Mouse (Mus musculus) embryonic facial prominence, embryonic 11.5 days (tissue): ENCODE results near the gene Rasgrf1. TPM values are rescaled to one million over a fixed set of nuclear protein-coding genes. Genes with fewer than 3 reads are reported as not detected.

ENCODE experiments used
- ATAC-seq: fragments of 200-750 bp; cut with Nextera tagmentation; replicated peaks from 2 replicates; pipeline ENCODE4 v1.8.0; 2017; ENCODE audit warnings: low read depth; ENCODE audit not compliant: insufficient number of reproducible peaks, low FRiP score, low TSS enrichment
- DNase-seq: peaks from one replicate; pipeline ENCODE4 v3.0.0-alpha.2; 2015; ENCODE audit warnings: low spot score
- H3K27ac ChIP-seq: fragments of 300-500 bp; sonication (generic); replicated peaks from 2 replicates; pipeline ENCODE4 v1.5.1; 2014; ENCODE audit warnings: mild to moderate bottlenecking, low read depth, low read length, control low read depth
- H3K27me3 ChIP-seq: fragments of 300-500 bp; sonication (generic); 2 replicates; pipeline ENCODE4 v1.6.1; 2014; ENCODE audit warnings: mild to moderate bottlenecking, low read length, moderate library complexity, mixed read lengths; ENCODE audit not compliant: control insufficient read depth, insufficient read depth
- H3K36me3 ChIP-seq: fragments of 300-500 bp; sonication (generic); replicated peaks from 2 replicates; pipeline ENCODE4 v1.6.1; 2014; ENCODE audit warnings: low read depth, mild to moderate bottlenecking, low read length, moderate library complexity, mixed read lengths; ENCODE audit not compliant: control insufficient read depth, insufficient read depth
- H3K4me1 ChIP-seq: fragments of 300-500 bp; sonication (generic); 2 replicates; pipeline ENCODE4 v1.6.1; 2014; ENCODE audit warnings: low read length, mixed read lengths; ENCODE audit not compliant: control insufficient read depth, insufficient read depth
- H3K4me2 ChIP-seq: fragments of 300-500 bp; sonication (generic); 2 replicates; pipeline ENCODE4 v1.6.1; 2014; ENCODE audit warnings: low read depth, mild to moderate bottlenecking, control low read depth, low read length, moderate library complexity
- H3K4me3 ChIP-seq: fragments of 300-500 bp; sonication (generic); 2 replicates; pipeline ENCODE4 v1.5.1; 2014; ENCODE audit warnings: low read depth, low read length, control low read depth
- H3K9ac ChIP-seq: fragments of 300-500 bp; sonication (generic); replicated peaks from 2 replicates; pipeline ENCODE4 v1.6.1; 2014; ENCODE audit warnings: mild to moderate bottlenecking, control low read depth, low read length
- H3K9me3 ChIP-seq: fragments of 300-500 bp; sonication (generic); replicated peaks from 2 replicates; pipeline ENCODE4 v1.6.1; 2016; ENCODE audit warnings: mild to moderate bottlenecking, low read length, inconsistent platforms, mixed read lengths; ENCODE audit not compliant: control insufficient read depth
- WGBS: fragments of 180-500 bp; shearing (Covaris S2); extraction: QIAGEN DNeasy Blood & Tissue Kit; methylation state at CpG from one replicate; pipeline ENCODE4 v1.1.7; 2014; 5-methylcytosine and 5-hydroxymethylcytosine counted together
- polyA plus RNA-seq: library from polyadenylated mRNA; unstranded; fragments of >200 nt; fragmentation: Nextera tagmentation; extraction: Ambion mirVana; gene quantifications from 2 replicates; pipeline ENCODE4 v1.2.1, GENCODE M21; 2014

Gene Rasgrf1
- polyA plus RNA-seq, 1 experiment from 2014 or later, result not detected

DNA sequence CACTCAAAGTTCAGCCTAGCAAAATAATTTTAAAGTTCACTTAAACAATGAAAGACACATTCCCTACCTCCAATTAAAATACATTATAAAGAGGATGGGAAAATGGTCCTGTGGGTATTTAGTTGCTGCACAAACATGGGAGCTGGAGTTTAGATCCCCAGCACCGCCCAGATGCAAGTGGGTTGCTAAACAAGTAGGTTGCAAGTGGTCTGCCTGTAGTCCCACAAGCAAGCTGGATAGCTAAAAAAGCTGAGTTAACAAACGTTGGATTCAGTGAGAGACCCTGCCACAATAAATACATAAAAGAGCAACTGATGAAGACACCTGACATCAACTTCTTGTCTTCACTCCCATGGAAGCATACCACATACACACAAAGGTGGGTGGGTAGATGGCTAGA is 49.3 kb downstream of the Rasgrf1 start:
- ATAC-seq (no peak), DNase-seq (no peak)
- Histone ChIP-seq H3K27ac (no peak overlapping the region), H3K27me3 (no peaks in the 10 kb centered on the region), H3K36me3 (no peaks in the 10 kb centered on the region), H3K4me3 (no peak overlapping the region), H3K4me1 (no peaks in the 10 kb centered on the region), H3K9me3 (no peaks in the 10 kb centered on the region), H3K4me2 (no peak overlapping the region), H3K9ac (no peak overlapping the region)
- whole genome bisulfite sequencing, result 86% methylated on average over 2 of the region's 2 CpGs

DNA sequence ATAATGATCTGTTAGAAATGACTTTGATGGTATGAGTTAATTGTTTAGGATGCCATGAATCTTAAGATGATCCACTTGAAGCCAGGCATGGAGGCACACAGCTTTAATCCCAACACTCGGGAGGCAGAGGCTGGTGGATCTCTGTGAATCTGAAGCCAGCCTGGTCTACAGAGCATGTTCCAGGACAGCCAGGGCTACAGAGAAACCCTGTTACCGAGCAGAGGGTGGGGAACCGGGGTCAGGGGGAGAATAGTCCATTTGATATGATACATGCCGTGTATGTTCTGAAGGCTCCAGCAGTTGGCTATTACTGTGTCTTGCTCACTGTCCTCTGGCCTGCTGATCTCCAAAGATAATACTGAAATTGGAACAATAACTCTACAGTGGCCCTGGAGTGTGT is 54.4 kb downstream of the Rasgrf1 start:
- H3K4me1 ChIP-seq, result no peaks in the 10 kb centered on the region
- no peak overlapping the region for H3K4me3 ChIP-seq
- no peak for ATAC-seq
- no peaks in the 10 kb centered on the region for H3K27me3 ChIP-seq
- DNase-seq, result no peak
- H3K4me2 ChIP-seq, result no peak overlapping the region
- no peaks in the 10 kb centered on the region for H3K36me3 ChIP-seq
- H3K27ac ChIP-seq, result no peak overlapping the region
- H3K9ac ChIP-seq, result no peak overlapping the region
- no peaks in the 10 kb centered on the region for H3K9me3 ChIP-seq
- 83% methylated on average over 4 of the region's 4 CpGs for WGBS

- no peak overlapping the region for H3K27ac ChIP-seq
- 94% methylated on average over 4 of the region's 4 CpGs for WGBS
- H3K4me2 ChIP-seq, result no peak overlapping the region
Measured at GRCm38 (mm10) chr9:89967716-89968115, 58.0 kb downstream of the Rasgrf1 start.

DNA sequence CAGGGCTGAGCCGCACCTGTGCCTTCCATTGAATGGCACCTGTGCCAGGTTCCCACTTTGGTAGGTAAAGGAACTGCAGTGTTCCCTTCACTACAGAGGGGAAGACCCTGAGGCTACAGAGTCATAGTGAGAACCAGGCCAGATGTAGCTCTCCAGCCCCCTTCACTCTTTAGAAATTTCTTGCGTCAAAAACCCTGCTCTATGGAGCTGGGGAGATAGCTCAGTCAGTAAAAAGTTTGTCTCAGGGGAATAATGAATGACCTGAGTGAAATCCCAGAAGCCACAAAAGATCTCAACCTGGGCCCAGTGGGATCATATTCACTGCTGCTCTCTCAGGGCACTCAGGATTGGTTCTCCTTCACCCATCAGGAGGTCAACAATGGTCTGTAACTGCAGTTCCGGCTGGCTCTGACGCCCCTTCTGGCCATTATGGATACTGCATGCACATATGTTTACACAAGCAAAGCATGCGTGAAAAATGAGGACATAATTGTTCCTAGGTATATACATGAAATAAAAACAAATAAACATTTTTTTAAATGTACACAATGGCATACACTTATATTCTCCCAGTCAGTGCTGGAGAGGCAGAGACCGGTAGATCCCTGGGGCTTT is 59.2 kb downstream of the Rasgrf1 start:
- WGBS, result 77% methylated on average over 6 of the region's 6 CpGs
- no peaks in the 10 kb centered on the region for H3K4me1 ChIP-seq
- H3K9me3 ChIP-seq, result no peaks in the 10 kb centered on the region
- no peak overlapping the region for H3K4me3 ChIP-seq
- H3K36me3 ChIP-seq, result no peaks in the 10 kb centered on the region
- ATAC-seq (no peak), DNase-seq (no peak)
- no peak overlapping the region for H3K27ac ChIP-seq
- H3K27me3 ChIP-seq, result no peaks in the 10 kb centered on the region
- H3K4me2 ChIP-seq, result no peak overlapping the region
- no peak overlapping the region for H3K9ac ChIP-seq

More at GRCm38 (mm10) chr9:89967716-89968115, 58.0 kb downstream of the Rasgrf1 start:
- ATAC-seq, result no peak
- Histone ChIP-seq H3K36me3 (no peaks in the 10 kb centered on the region), H3K27me3 (no peaks in the 10 kb centered on the region), H3K9ac (no peak overlapping the region), H3K4me3 (no peak overlapping the region), H3K9me3 (no peaks in the 10 kb centered on the region), H3K4me1 (no peaks in the 10 kb centered on the region)
- DNase-seq, result no peak

DNA sequence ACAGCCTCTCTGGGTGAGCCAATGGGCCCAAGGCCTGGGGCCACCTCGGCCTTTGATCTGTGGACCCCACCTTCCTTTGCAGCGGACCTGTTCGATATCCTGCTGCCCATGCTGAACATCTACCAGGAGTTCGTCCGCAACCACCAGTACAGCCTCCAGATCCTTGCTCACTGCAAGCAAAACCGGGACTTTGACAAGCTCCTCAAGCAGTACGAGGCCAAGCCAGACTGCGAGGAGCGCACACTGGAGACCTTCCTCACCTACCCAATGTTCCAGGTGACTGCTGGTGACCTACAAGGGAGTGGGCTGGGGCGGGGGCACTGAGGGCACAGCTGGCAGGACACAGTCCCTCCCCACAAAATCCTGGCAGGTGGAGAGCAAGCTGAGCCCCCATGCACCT is 60.6 kb downstream of the Rasgrf1 start:
- H3K27ac ChIP-seq, result no peak overlapping the region
- no peak for ATAC-seq

GRCm38 (mm10) chr9:89970886-89971486 is 61.3 kb downstream of the Rasgrf1 start:
- H3K9ac ChIP-seq, result no peak overlapping the region
- H3K4me3 ChIP-seq, result no peak overlapping the region
- no peaks in the 10 kb centered on the region for H3K27me3 ChIP-seq
- no peaks in the 10 kb centered on the region for H3K36me3 ChIP-seq
- ATAC-seq, result no peak
- no peak overlapping the region for H3K4me2 ChIP-seq
- H3K9me3 ChIP-seq, result no peaks in the 10 kb centered on the region
- whole genome bisulfite sequencing, result 76% methylated on average over 11 of the region's 11 CpGs
- no peak overlapping the region for H3K27ac ChIP-seq
- H3K4me1 ChIP-seq, result no peaks in the 10 kb centered on the region
- DNase-seq, result no peak

More for the DNA sequence above, 60.6 kb downstream of the Rasgrf1 start:
- no peak for DNase-seq
- H3K4me3 ChIP-seq, result no peak overlapping the region
- H3K27me3 ChIP-seq, result no peaks in the 10 kb centered on the region
- H3K36me3 ChIP-seq, result no peaks in the 10 kb centered on the region
- H3K4me1 ChIP-seq, result no peaks in the 10 kb centered on the region
- 86% methylated on average over 10 of the region's 10 CpGs for WGBS
- no peak overlapping the region for H3K9ac ChIP-seq
- no peak overlapping the region for H3K4me2 ChIP-seq
- H3K9me3 ChIP-seq, result no peaks in the 10 kb centered on the region

- Histone ChIP-seq H3K27ac (no peak overlapping the region), H3K9ac (no peak overlapping the region), H3K27me3 (no peaks in the 10 kb centered on the region), H3K4me2 (no peak overlapping the region), H3K36me3 (no peaks in the 10 kb centered on the region), H3K4me1 (no peaks in the 10 kb centered on the region), H3K9me3 (no peaks in the 10 kb centered on the region), H3K4me3 (no peak overlapping the region)
- 59% methylated on average over 3 of the region's 3 CpGs for WGBS
- DNase-seq (no peak), ATAC-seq (no peak)
Measured at GRCm38 (mm10) chr9:89972321-89972720, 62.6 kb downstream of the Rasgrf1 start.

DNA sequence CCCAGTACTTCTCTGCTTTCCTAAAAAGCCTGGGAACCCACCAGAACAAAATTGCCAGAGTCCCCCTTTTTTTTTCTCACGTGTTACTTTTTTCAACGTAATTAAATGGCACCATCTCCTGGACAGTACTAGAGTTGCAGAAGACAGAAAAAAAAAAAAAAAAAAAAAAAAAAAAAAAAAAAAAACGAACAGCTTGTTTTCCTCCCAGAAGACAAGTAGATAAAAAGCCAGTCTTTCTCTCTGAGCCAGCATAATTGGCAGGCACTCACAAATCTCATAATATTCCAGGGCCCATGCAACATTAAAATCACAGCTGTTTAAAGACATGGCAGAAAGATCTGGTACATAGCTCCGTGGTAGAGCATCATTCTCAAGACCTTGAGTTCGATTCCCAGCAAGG is 64.1 kb downstream of the Rasgrf1 start:
- no peak overlapping the region for H3K4me3 ChIP-seq
- no peaks in the 10 kb centered on the region for H3K4me1 ChIP-seq
- H3K9me3 ChIP-seq, result no peaks in the 10 kb centered on the region
- ATAC-seq (no peak), DNase-seq (peak; percentile 28)
- no peaks in the 10 kb centered on the region for H3K36me3 ChIP-seq
- H3K27me3 ChIP-seq, result no peaks in the 10 kb centered on the region
- no peak overlapping the region for H3K27ac ChIP-seq
- H3K4me2 ChIP-seq, result no peak overlapping the region
- WGBS, result 39% methylated on average over 5 of the region's 5 CpGs
- no peak overlapping the region for H3K9ac ChIP-seq
